Mouse (Mus musculus): ENCODE data around the gene Taar1. TPM values are rescaled to one million over a fixed set of nuclear protein-coding genes. Genes with fewer than 3 reads are reported as not detected.

The Taar1 gene
- polyA plus RNA-seq (2012; ENCODE audit: insufficient read depth, insufficient read length, low replicate concordance, missing spikeins), result not detected in 2 replicates

GRCm38 (mm10) chr10:23920056-23920455, at the start of gene Taar1:
TSS of gene Taar1 (plus strand) at chr10:23920356.
- TF ChIP-seq CTCF (IDR thresholded peaks at IDR 0.05; ENCODE audit: insufficient read depth, low read depth, low read length), result no peak
- no peak for TF ChIP-seq POLR2A (IDR thresholded peaks at IDR 0.05; ENCODE audit: insufficient read depth, low read depth, low read length)
- Histone ChIP-seq H3K27ac (ENCODE audit: insufficient read depth, low read depth, low read length) (no peak within 1 kb of the TSS), H3K4me1 (ENCODE audit: control insufficient read depth, insufficient read depth, low read length) (no peaks in the 10 kb centered on the region), H3K4me3 (ENCODE audit: insufficient read depth, low read depth, low read length) (no peak within 1 kb of the TSS)
- WGBS, result 93% methylated on average over 4 of the region's 4 CpGs

- TF ChIP-seq POLR2A (IDR thresholded peaks at IDR 0.05; ENCODE audit: insufficient read depth, low read depth, low read length) (no peak), CTCF (IDR thresholded peaks at IDR 0.05; ENCODE audit: insufficient read depth, low read depth, low read length) (no peak)
- Histone ChIP-seq H3K27ac (ENCODE audit: insufficient read depth, low read depth, low read length) (no peak overlapping the region), H3K4me1 (ENCODE audit: control insufficient read depth, insufficient read depth, low read length) (no peaks in the 10 kb centered on the region), H3K4me3 (ENCODE audit: insufficient read depth, low read depth, low read length) (no peak overlapping the region)
- 81% methylated on average over 6 of the region's 6 CpGs for WGBS
Observed at GRCm38 (mm10) chr10:23880695-23881094, 39.5 kb upstream of the Taar1 start.

- Histone ChIP-seq H3K4me3 (ENCODE audit: insufficient read depth, low read depth, low read length) (no peak overlapping the region), H3K4me1 (ENCODE audit: control insufficient read depth, insufficient read depth, low read length) (no peaks in the 10 kb centered on the region), H3K27ac (ENCODE audit: insufficient read depth, low read depth, low read length) (no peak overlapping the region)
- WGBS, result 92% methylated on average over 1 of the region's 1 CpGs
- TF ChIP-seq POLR2A (IDR thresholded peaks at IDR 0.05; ENCODE audit: insufficient read depth, low read depth, low read length) (no peak), CTCF (IDR thresholded peaks at IDR 0.05; ENCODE audit: insufficient read depth, low read depth, low read length) (no peak)
Observed at GRCm38 (mm10) chr10:23884910-23885309, 35.2 kb upstream of the Taar1 start.

- Histone ChIP-seq H3K27ac (ENCODE audit: insufficient read depth, low read depth, low read length) (no peak overlapping the region), H3K4me3 (ENCODE audit: insufficient read depth, low read depth, low read length) (no peak overlapping the region), H3K4me1 (ENCODE audit: control insufficient read depth, insufficient read depth, low read length) (no peaks in the 10 kb centered on the region)
- TF ChIP-seq POLR2A (IDR thresholded peaks at IDR 0.05; ENCODE audit: insufficient read depth, low read depth, low read length), result no peak
- TF ChIP-seq CTCF (IDR thresholded peaks at IDR 0.05; ENCODE audit: insufficient read depth, low read depth, low read length), result no peak
- 78% methylated on average over 3 of the region's 3 CpGs for WGBS
Observed at GRCm38 (mm10) chr10:23886060-23886459, 34.1 kb upstream of the Taar1 start.

GRCm38 (mm10) chr10:23892987-23893386, 27.2 kb upstream of the Taar1 start:
- H3K27ac ChIP-seq (ENCODE audit: insufficient read depth, low read depth, low read length), result no peak overlapping the region
- no peak overlapping the region for H3K4me3 ChIP-seq (ENCODE audit: insufficient read depth, low read depth, low read length)
- TF ChIP-seq CTCF (IDR thresholded peaks at IDR 0.05; ENCODE audit: insufficient read depth, low read depth, low read length), result no peak
- no peak for TF ChIP-seq POLR2A (IDR thresholded peaks at IDR 0.05; ENCODE audit: insufficient read depth, low read depth, low read length)
- WGBS, result 85% methylated on average over 1 of the region's 1 CpGs
- no peaks in the 10 kb centered on the region for H3K4me1 ChIP-seq (ENCODE audit: control insufficient read depth, insufficient read depth, low read length)

- no peaks in the 10 kb centered on the region for H3K4me1 ChIP-seq (ENCODE audit: control insufficient read depth, insufficient read depth, low read length)
- 30% methylated on average over 21 of the region's 21 CpGs for WGBS
- TF ChIP-seq CTCF (IDR thresholded peaks at IDR 0.05; ENCODE audit: insufficient read depth, low read depth, low read length) (no peak), POLR2A (IDR thresholded peaks at IDR 0.05; ENCODE audit: insufficient read depth, low read depth, low read length) (no peak)
- H3K27ac ChIP-seq (ENCODE audit: insufficient read depth, low read depth, low read length), result no peak within 1 kb of the TSS
- no peak within 1 kb of the TSS for H3K4me3 ChIP-seq (ENCODE audit: insufficient read depth, low read depth, low read length)
Observed at GRCm38 (mm10) chr10:23894601-23895349, 25.4 kb upstream of the Taar1 start, which contains the start of gene Vnn1. TSS of gene Vnn1 (plus strand) at chr10:23894688.

- 73% methylated on average over 7 of the region's 7 CpGs for WGBS
- no peak overlapping the region for H3K4me3 ChIP-seq (ENCODE audit: insufficient read depth, low read depth, low read length)
- H3K4me1 ChIP-seq (ENCODE audit: control insufficient read depth, insufficient read depth, low read length), result no peaks in the 10 kb centered on the region
- H3K27ac ChIP-seq (ENCODE audit: insufficient read depth, low read depth, low read length), result no peak overlapping the region
- no peak for TF ChIP-seq CTCF (IDR thresholded peaks at IDR 0.05; ENCODE audit: insufficient read depth, low read depth, low read length)
- TF ChIP-seq POLR2A (IDR thresholded peaks at IDR 0.05; ENCODE audit: insufficient read depth, low read depth, low read length), result no peak
Observed at GRCm38 (mm10) chr10:23895376-23895775, 24.8 kb upstream of the Taar1 start.

GRCm38 (mm10) chr10:23901119-23901518, 19.0 kb upstream of the Taar1 start:
- Histone ChIP-seq H3K27ac (ENCODE audit: insufficient read depth, low read depth, low read length) (no peak overlapping the region), H3K4me3 (ENCODE audit: insufficient read depth, low read depth, low read length) (no peak overlapping the region), H3K4me1 (ENCODE audit: control insufficient read depth, insufficient read depth, low read length) (no peaks in the 10 kb centered on the region)
- 50% methylated on average over 3 of the region's 3 CpGs for WGBS
- TF ChIP-seq POLR2A (IDR thresholded peaks at IDR 0.05; ENCODE audit: insufficient read depth, low read depth, low read length), result no peak
- TF ChIP-seq CTCF (IDR thresholded peaks at IDR 0.05; ENCODE audit: insufficient read depth, low read depth, low read length), result no peak

- Histone ChIP-seq H3K27ac (ENCODE audit: insufficient read depth, low read depth, low read length) (no peak overlapping the region), H3K4me1 (ENCODE audit: control insufficient read depth, insufficient read depth, low read length) (no peaks in the 10 kb centered on the region), H3K4me3 (ENCODE audit: insufficient read depth, low read depth, low read length) (no peak overlapping the region)
- 92% methylated on average over 1 of the region's 1 CpGs for WGBS
- TF ChIP-seq POLR2A (IDR thresholded peaks at IDR 0.05; ENCODE audit: insufficient read depth, low read depth, low read length), result no peak
- no peak for TF ChIP-seq CTCF (IDR thresholded peaks at IDR 0.05; ENCODE audit: insufficient read depth, low read depth, low read length)
Observed at GRCm38 (mm10) chr10:23905661-23906060, 14.5 kb upstream of the Taar1 start.
